Comparison of ENCODE assay signal across 16 mouse cellular contexts in genomic region chr14:119604327-119604726, GRCm38 (mm10).
A peak's percentile ranks its signal among the peaks of the same experiment; 100 is the strongest.
DNase-seq lines count a peak whose midpoint lies in the region; ATAC-seq lines count a peak whose summit lies in the region.
"Had no signal": no experiment of that assay in that cellular context is flagged by ENCODE, and none has a peak within 500 bp of the region (broad histone marks: within the 10 kb centered on the region; RNA-seq: fewer than 3 reads in every experiment).

No protein-coding gene starts in this region.

- H3K27ac ChIP-seq in stomach, embryonic 14.5 days (ENCODE audit: low read length) = no peak overlapping the region; the same call in 1 of the 2 replicates
- H3K27ac ChIP-seq: forebrain, embryonic 10.5 days; hindbrain, postnatal 0 days; liver, embryonic 13.5 days had no signal

- peak; percentile 3 for DNase-seq in kidney, postnatal 14 days
- DNase-seq in kidney, adult 11 months = no peak
- DNase-seq in right cerebral cortex, postnatal 14 days = peak; percentile 14
- DNase-seq in right cerebral cortex, adult 2 months (ENCODE audit: low spot score in 2 of 2) = no peak
- DNase-seq in urinary bladder, postnatal 36 days (ENCODE audit: low spot score in 2 of 2) = peak; percentile 27 to 52
- DNase-seq in frontal cortex, postnatal 14 days (ENCODE audit: low spot score in 2 of 2) = no peak
- DNase-seq: adrenal gland, adult 2 months; heart, adult 18-20 months; heart, postnatal 10 days; liver, embryonic 13.5 days; thymus, adult 2 months had no signal

- no peaks in the 10 kb centered on the region for H3K36me3 ChIP-seq in stomach, embryonic 14.5 days (ENCODE audit: control insufficient read depth, insufficient read depth, low read length)
- H3K36me3 ChIP-seq: forebrain, embryonic 10.5 days; liver, embryonic 13.5 days had no signal

- H3K4me1 ChIP-seq in stomach, embryonic 14.5 days (ENCODE audit: control insufficient read depth, insufficient read depth, low read length) = 0 out of 2 replicates have a peak, but pooled peaks cover 10% of the 10 kb centered on the region
- H3K4me1 ChIP-seq: forebrain, embryonic 10.5 days; liver, embryonic 13.5 days had no signal

- no peak overlapping the region for H3K9ac ChIP-seq in stomach, embryonic 14.5 days (replicated peaks; ENCODE audit: low read depth, low read length)
- H3K9ac ChIP-seq: liver, embryonic 13.5 days had no signal

- ATAC-seq in stomach, embryonic 14.5 days (ENCODE audit: insufficient number of reproducible peaks, insufficient read depth, low FRiP score, low read depth) = 0 out of 2 replicates have a peak, but pooled peaks have one; percentile 28
- ATAC-seq: hindbrain, postnatal 0 days; Patski had no signal

- H3K9me3 ChIP-seq in stomach, embryonic 14.5 days (ENCODE audit: control insufficient read depth, low read depth, low read length) = no peaks in the 10 kb centered on the region
- H3K9me3 ChIP-seq: forebrain, embryonic 10.5 days; liver, embryonic 13.5 days had no signal

- no peak overlapping the region for H3K4me3 ChIP-seq in stomach, embryonic 14.5 days (ENCODE audit: low read depth, low read length)
- H3K4me3 ChIP-seq: forebrain, embryonic 10.5 days; liver, embryonic 13.5 days had no signal

- peak overlapping the region; percentile 12; the same call in 1 of the 2 replicates for H3K4me2 ChIP-seq in stomach, embryonic 14.5 days (replicated peaks; ENCODE audit: low read depth, low read length)
- H3K4me2 ChIP-seq: liver, embryonic 13.5 days had no signal

- 16% methylated on average over 14 of the region's 14 CpGs for WGBS in stomach, embryonic 14.5 days

- no peaks in the 10 kb centered on the region; the same call in 1 of the 2 replicates for H3K27me3 ChIP-seq in stomach, embryonic 14.5 days (ENCODE audit: control insufficient read depth, insufficient read depth, low read length)
- H3K27me3 ChIP-seq: CH12.LX; liver, embryonic 13.5 days had no signal

Comparison
In these comparisons a context has a peak if more than half of its experiments do, and no peak if none do; other contexts are left out.
1. DNase-seq: peak in kidney, postnatal 14 days (single experiment), right cerebral cortex, postnatal 14 days (single experiment) and urinary bladder, postnatal 36 days (2 of 2); none in kidney, adult 11 months (single experiment), right cerebral cortex, adult 2 months (0 of 2) and frontal cortex, postnatal 14 days (0 of 2).